Mouse (Mus musculus): ENCODE data around the gene Ktn1.
A peak's percentile ranks its signal among the peaks of the same experiment; 100 is the strongest.

Gene Ktn1

DNA sequence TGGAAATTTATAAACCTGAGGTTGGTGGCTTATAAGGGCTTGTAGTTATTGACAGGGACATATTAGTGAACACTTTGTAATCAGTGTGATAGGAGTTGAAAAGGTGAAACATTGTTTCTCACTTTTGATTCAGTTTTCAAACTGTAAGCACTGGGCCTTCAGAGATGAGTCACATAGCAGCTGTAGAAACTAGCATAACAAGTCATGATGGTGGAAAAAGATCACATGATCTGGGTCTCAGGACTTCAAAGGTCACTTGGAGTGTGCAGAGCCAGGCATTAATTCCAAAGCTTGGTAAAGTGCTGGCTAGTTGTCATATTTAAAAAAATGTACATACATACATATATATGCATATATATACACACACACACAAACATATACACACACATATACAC is 16.2 kb downstream of the Ktn1 start:
- no peak for DNase-seq (ENCODE audit: low read depth)

DNA sequence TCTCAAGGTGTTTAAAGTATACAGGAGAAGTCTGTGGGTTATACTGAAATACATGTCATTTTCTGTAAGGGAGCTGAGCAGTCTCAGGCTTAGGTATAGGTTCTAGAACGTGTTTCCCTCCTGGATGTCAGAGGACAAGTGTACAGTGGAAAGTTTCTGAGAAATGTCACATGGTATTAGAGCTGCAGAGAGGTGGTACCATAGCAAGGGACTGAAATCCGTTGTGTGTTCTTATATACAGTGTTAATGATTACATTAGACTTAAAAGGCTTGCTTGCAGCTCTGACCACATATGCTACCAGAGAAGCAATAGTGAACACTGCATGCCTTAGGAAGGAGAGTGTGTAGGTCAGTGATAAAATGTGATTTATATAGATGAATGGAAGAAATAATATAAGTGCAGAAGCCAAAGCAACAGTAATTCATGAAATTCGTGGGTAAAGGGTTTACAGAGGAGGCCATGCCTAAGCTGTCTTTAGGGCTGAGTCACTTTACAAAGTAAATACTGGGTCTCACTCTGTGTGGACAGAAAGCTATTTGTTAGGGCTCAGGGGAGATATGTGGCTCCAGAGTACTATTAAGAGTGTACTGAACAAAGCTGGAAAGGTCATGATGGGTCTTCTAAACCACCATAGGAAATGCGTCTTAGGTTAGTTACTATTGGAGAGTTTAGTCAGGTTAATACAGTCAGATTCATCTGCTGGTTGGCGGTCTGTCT is 17.0 kb downstream of the Ktn1 start:
- DNase-seq (ENCODE audit: low read depth): no peak

- DNase-seq (ENCODE audit: low read depth): no peak
Observed at GRCm38 (mm10) chr14:47668096-47668495, 19.8 kb downstream of the Ktn1 start.

DNA sequence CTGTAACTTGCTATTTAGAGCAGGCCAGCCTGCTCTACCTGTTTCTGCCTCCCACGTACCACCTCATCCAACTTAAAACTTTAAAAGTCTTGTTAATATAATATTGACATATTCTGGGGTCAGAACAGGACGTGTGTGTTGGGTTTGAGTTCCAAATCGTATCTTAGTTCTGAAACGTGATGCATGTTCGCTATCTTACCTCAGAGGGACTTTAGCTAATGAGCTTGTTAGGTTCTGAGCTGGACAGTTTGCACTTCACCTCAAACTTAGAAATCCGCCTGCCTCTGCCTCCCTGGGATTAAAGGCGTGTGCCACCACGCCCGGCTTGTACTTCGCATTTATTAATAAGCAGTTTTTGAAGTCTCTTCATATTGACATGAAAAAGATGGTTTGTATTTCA is 34.6 kb downstream of the Ktn1 start:
- DNase-seq (ENCODE audit: low read depth): no peak

GRCm38 (mm10) chr14:47684579-47684978 is 36.3 kb downstream of the Ktn1 start:
- no peak for DNase-seq (ENCODE audit: low read depth)

DNA sequence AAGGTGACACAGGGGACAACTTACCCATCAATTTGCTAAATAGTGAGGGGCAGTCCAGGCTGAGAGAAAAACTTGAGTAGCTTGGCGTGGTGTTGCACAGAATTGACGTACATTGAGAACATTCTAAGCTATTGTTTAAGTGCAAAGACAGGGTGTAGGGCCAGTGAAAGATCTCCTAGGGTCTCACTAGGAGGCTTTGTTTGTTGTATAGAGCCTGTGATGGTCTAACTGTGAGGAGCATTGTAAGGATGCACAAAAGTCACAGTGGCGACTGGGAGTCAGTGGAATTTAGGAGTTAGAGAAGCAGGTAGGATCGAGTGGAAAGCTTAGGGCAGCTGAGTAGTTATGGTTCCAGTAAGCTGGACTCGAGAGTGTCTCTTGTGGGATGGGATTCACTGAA is 50.9 kb downstream of the Ktn1 start:
- DNase-seq (ENCODE audit: low read depth): no peak

GRCm38 (mm10) chr14:47709546-47709945 is 61.3 kb downstream of the Ktn1 start:
- DNase-seq (ENCODE audit: low read depth): no peak

GRCm38 (mm10) chr14:47715771-47716170 is 67.5 kb downstream of the Ktn1 start:
- no peak for DNase-seq (ENCODE audit: low read depth)

DNA sequence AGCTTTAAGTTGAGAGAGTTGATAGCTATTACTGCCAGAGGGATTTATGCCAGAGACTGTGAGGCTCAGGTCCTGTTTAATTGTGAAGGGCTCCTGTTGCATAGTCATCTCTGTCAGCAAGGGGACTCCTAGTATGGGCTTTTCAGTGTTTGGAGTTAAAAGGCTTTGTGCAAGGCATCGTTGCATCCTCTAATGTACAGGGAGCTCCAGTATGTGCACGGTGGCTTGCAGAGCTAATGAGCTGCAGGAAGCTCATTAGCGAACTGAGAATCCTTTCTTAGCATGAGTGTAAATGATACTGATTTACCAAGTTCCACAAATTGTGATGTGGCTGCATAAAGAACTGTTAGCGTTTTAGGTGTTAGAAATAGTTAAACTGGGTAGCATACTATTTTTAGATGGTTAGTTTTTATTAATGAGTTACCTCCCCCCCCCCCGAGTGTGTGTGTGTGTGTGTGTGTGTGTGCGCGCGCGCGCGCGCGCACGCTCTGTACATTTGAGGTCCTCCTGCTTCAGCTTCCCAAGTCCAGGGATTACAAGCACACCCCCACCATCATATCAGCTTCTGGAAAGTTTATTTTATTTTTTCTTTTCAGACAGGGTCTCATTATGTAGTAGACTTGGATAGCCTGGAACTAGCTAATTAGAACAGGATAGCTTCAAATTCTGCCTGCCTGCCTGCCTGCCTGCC is 69.8 kb downstream of the Ktn1 start:
- DNase-seq (ENCODE audit: low read depth): no peak

DNA sequence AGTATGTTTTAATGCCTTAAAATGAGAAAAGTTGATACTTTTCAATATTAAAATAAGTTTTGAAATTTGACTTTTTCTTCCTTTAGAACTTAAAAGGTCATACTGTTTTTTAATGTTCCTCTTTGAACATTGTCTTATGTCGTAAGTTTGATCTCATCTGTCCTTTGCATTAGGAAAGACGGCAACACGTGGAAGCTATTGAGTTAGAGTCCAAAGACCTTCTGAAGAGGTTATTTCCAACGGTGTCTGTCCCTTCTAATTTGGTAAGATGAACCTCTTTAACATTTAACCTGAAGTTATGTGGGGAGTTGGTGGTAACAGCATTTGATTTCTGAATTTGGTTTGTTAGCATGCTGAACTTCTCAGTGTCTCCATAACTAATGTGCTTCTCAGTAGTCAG is 71.8 kb downstream of the Ktn1 start:
- DNase-seq (ENCODE audit: low read depth): no peak

DNA sequence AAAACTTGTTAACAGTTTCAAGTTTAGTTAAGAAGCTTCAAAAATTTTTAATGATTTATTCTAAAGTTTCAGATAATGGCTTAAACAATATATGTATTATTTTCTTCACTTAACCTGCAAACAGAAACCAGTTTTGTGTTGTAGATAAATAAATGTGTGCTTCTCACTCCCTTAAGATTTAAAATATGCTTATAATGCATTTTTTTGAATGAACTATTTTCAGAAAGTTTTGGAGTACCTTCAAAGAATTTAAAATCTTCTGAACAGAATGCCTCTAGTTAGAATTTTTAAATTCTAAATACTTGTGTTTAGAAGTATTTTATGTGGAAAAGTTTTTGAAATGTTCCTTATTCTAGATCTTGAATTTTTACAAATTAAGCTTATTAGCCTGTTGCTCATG is 74.8 kb downstream of the Ktn1 start:
- DNase-seq (ENCODE audit: low read depth): no peak

DNA sequence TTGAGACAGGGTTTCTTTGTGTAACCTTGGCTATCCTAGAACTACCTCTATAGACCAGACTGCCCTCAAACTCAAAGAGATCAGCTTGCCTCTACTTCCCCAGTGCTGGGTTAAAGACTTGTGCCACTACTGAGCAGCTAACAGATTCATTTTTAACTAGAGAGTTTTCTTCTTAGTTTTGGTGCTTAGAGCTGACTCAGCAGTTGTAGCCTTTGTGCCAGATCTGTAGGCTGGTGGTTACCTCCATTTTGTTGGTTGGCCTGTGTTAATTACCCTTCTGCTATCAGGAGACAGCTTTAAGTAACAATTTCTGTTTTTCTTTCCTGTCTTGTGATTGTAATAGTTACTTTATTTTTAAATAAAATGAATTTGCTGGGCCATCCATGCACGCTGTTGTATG is 80.3 kb downstream of the Ktn1 start:
- DNase-seq (ENCODE audit: low read depth): no peak

- DNase-seq (ENCODE audit: low read depth): peak; percentile 8
Observed at GRCm38 (mm10) chr14:47735354-47735753, 87.1 kb downstream of the Ktn1 start.

GRCm38 (mm10) chr14:47736471-47736870 is 88.2 kb downstream of the Ktn1 start:
- no peak for DNase-seq (ENCODE audit: low read depth)

GRCm38 (mm10) chr14:47740316-47740996 is 92.2 kb downstream of the Ktn1 start:
- no peak for DNase-seq (ENCODE audit: low read depth)

DNA sequence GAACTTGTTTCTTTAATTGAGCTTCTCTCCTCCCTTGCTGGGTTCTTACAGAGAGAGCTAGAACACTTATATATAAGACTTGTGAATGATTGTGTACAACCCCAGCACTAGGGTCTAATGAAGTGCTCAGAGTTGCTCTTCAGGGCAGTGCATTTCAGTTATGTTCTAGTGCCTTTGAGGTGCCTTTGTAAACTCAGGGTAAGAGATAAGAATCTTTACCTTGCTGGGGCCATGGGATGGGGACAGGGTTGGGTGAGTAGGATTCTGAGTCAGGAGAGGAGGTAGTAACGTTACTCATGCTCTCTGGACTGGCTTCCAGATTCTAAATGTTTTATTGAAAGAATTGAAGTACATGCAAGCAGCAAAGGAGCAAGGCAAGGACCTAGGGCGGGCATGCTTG is 92.8 kb downstream of the Ktn1 start:
- DNase-seq (ENCODE audit: low read depth): no peak

DNA sequence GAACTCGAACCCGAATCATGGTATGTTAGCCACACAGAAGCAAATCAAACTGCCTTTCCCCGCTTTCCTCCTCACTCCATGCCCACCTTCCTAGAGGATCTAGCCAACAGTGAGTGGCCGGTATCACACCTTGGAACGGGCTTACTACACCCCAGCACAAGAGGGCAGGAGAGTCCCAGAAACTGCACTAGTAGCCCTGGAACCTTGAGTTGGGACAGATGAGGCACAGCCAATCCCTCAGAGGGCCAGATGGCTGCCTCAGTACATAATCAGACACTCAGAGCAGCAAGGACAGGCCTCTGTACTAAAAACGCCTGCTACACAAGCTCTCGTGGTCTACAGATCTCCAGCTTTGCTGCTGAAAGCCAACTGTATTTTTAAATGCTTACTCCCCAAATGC is 94.4 kb downstream of the Ktn1 start:
- DNase-seq (ENCODE audit: low read depth): no peak

GRCm38 (mm10) chr14:47745086-47745485 is 96.8 kb downstream of the Ktn1 start:
- DNase-seq (ENCODE audit: low read depth): no peak

- no peak for DNase-seq (ENCODE audit: low read depth)
Observed at GRCm38 (mm10) chr14:47747536-47747935, 99.3 kb downstream of the Ktn1 start.

DNA sequence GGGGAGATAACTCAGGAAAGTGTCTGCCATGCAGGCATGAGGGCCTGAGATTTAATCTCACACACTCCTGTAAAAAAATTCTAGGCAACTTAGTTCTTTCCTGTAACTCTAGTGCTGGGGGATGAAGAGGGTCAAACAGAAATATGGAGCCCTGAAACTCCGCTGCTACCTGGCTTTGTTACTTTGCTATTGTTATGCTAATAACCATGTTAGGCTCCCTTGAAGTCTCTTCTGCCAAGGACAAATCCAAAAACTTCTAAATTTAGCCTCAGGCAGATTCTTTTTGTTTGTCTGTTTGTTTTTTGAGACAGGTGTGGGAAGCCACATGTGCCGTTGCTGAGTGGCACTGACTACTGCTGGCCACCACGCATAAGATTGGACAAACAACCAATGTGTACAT is 100.5 kb downstream of the Ktn1 start:
- no peak for DNase-seq (ENCODE audit: low read depth)

GRCm38 (mm10) chr14:47751422-47752205 is 103.4 kb downstream of the Ktn1 start:
- peak; percentile 50 for DNase-seq (ENCODE audit: low read depth)

DNA sequence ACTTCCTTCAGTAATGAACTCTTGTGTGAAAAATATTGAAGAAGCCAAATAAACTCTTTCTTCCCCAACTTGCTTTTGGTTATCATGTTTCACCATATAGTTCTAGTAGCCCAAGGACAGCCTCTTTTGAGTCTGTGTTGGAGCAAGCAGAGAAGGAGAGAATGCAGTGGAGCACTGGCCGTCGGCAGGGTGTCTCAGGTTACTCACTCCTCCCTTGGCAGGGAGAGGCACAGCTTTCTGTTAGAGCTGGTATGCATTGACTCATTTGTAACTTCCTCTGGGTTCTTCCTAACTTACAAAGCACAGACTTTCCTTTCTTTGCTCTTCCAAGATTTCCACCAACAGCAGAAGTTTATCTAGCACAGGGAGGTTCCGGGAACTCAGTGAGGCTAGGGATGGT is 105.3 kb downstream of the Ktn1 start:
- DNase-seq (ENCODE audit: low read depth): no peak

All from c-Kit-positive CD71-negative TER-119-negative erythroid progenitor cells, embryonic 14.5 days (primary cell).